Mouse (Mus musculus) neural tube, embryonic 12.5 days (tissue): ENCODE results near the gene Trim2. TPM values are rescaled to one million over a fixed set of nuclear protein-coding genes. Genes with fewer than 3 reads are reported as not detected.

Source experiments
- ATAC-seq: fragments of 200-750 bp; cut with Nextera tagmentation; 2 replicates; pipeline ENCODE4 v1.8.0; 2017; ENCODE audit warnings: low read depth, mild to moderate bottlenecking, moderate TSS enrichment, moderate library complexity; ENCODE audit not compliant: low FRiP score
- H3K27ac ChIP-seq: fragments of 300-500 bp; sonication (generic); 2 replicates; pipeline ENCODE4 v1.5.1; 2016
- H3K27me3 ChIP-seq: fragments of 300-500 bp; sonication (generic); replicated peaks from 2 replicates; pipeline ENCODE4 v1.6.1; 2016; ENCODE audit warnings: mild to moderate bottlenecking
- H3K36me3 ChIP-seq: fragments of 300-500 bp; sonication (generic); 2 replicates; pipeline ENCODE4 v1.6.1; 2016; ENCODE audit warnings: mild to moderate bottlenecking
- H3K4me1 ChIP-seq: fragments of 300-500 bp; sonication (generic); 2 replicates; pipeline ENCODE4 v1.6.1; 2016
- H3K4me2 ChIP-seq: fragments of 300-500 bp; sonication (generic); replicated peaks from 2 replicates; pipeline ENCODE4 v1.6.1; 2016; ENCODE audit warnings: mild to moderate bottlenecking
- H3K4me3 ChIP-seq: fragments of 300-500 bp; sonication (generic); 2 replicates; pipeline ENCODE4 v1.5.1; 2016
- H3K9ac ChIP-seq: fragments of 300-500 bp; sonication (generic); 2 replicates; pipeline ENCODE4 v1.6.1; 2016; ENCODE audit warnings: mild to moderate bottlenecking
- H3K9me3 ChIP-seq: fragments of 300-500 bp; sonication (generic); 2 replicates; pipeline ENCODE4 v1.6.1; 2016; ENCODE audit warnings: mild to moderate bottlenecking
- WGBS: fragments of 180-500 bp; shearing (Covaris S2); methylation state at CpG from one replicate; pipeline ENCODE4 v1.1.7; 2016; 5-methylcytosine and 5-hydroxymethylcytosine counted together
- polyA plus RNA-seq: library from polyadenylated mRNA; unstranded; fragments of >200 nt; fragmentation: Nextera tagmentation; extraction: Ambion mirVana; gene quantifications from 2 replicates; pipeline ENCODE4 v1.2.1, GENCODE M21; 2016

Trim2 gene
- polyA plus RNA-seq, 1 experiment from 2014 or later = 151 TPM

DNA sequence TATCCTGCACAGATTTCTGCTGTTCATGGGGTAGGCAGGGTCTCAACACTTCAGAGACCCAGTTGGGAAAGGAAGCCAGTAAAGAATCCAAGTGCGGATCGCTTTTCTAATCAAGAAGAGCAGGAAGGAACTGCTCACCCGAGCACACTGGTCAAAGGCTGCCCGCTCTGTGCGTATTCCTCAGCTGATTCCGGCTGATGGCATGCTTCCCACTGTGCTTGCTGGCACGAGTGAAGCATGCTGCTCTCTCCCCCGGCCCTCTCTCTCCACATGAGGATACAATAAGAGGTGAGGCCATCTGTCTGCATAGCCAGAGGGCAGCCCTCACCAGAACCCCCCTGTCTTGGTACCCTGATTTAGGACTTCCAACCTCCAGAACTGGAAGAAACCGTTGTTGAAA, 91.4 kb downstream of the Trim2 start:
- Histone ChIP-seq H3K4me2 (peak overlapping the region; percentile 36), H3K27me3 (no peaks in the 10 kb centered on the region), H3K36me3 (peaks cover 4% of the 10 kb centered on the region; the same call in 1 of the 2 replicates), H3K9ac (no peak overlapping the region), H3K27ac (no peak overlapping the region), H3K4me3 (no peak overlapping the region), H3K4me1 (peaks cover 71% of the 10 kb centered on the region), H3K9me3 (no peaks in the 10 kb centered on the region)
- 44% methylated on average over 9 of the region's 9 CpGs for WGBS
- peak; percentile 44; the same call in 1 of the 2 replicates for ATAC-seq

DNA sequence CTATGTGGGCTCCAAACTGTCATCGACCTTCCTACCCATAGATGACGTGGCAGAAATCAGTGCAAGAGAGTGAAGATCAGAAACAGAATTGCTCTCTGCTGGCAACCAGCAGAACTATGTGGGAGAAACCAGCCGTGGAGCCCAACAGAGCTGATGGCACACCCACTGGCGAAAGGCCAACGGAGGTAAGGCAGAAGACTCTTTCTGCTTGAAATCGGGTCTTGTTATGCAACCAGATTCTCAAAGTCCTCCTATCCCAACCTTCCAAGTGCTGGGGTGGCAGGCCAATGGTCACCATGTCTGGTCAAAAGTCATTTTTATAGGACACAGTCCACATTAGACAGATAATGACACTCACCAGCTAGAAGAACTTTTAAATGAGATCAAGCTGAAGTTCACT, 92.2 kb downstream of the Trim2 start:
- peaks cover 75% of the 10 kb centered on the region for H3K4me1 ChIP-seq
- no peaks in the 10 kb centered on the region for H3K27me3 ChIP-seq
- ATAC-seq = no peak
- no peak overlapping the region for H3K9ac ChIP-seq
- no peak overlapping the region for H3K27ac ChIP-seq
- peaks cover 11% of the 10 kb centered on the region for H3K36me3 ChIP-seq
- no peak overlapping the region for H3K4me3 ChIP-seq
- H3K4me2 ChIP-seq = peak overlapping the region; percentile 12; the same call in 1 of the 2 replicates
- no peaks in the 10 kb centered on the region for H3K9me3 ChIP-seq
- WGBS = 84% methylated on average over 6 of the region's 6 CpGs

DNA sequence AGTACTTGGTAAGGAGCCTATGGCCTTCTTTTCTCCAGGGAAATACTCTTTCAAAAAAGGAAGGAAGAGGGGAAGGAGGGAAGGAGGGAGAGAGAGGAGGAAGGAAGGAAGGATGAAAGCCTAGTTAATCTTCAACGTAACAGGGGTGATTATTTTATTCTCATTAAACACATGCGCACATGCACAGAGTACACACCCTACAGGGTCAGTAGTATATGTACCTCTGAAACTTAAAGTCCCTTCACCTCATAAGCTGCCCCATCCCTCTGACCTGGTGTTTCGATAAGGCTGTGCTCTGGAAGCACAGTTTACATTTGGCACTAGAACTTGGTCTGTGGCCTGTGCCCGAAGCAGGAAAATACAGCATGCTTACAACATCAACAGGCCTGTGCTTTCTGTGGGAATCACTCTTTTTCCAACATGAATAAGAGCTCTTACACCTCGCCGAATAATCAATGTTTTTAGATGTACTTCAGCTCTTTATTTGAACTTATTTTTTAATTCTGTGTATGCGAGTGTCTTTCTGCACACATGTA, 95.3 kb downstream of the Trim2 start:
- 71% methylated on average over 7 of the region's 7 CpGs for WGBS
- H3K27me3 ChIP-seq = no peaks in the 10 kb centered on the region
- ATAC-seq = no peak
- H3K27ac ChIP-seq = no peak overlapping the region
- H3K4me2 ChIP-seq = no peak overlapping the region
- H3K4me1 ChIP-seq = peaks cover 51% of the 10 kb centered on the region
- no peak overlapping the region for H3K9ac ChIP-seq
- H3K4me3 ChIP-seq = no peak overlapping the region
- H3K9me3 ChIP-seq = no peaks in the 10 kb centered on the region
- peaks cover 40% of the 10 kb centered on the region for H3K36me3 ChIP-seq

DNA sequence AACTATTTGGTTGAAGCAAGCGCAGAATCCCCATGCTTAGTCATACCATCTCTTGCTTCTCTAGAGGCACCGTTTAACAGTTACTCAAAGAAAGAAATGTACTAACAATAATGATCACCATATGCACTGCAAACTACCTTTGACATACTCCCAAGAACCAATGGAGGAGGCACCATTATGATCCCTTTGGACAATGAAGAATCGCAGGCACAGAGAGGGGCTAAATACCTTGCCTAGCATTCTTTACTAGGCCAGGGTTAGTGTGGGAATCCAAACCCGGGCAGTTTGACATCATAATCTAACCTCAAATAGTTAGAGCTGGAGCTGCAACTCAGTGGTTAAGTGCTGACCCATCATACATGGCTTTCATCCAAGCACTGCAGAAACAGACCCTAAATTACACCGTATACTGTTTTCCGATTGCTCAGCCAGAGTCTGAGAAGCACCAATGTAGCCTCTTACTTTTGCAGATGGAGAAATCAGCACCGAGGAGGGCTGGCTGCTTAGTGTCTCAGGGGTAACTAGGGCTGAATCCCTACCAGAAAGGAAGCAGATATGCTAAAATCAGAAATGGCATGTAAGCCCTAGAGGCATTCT, 97.7 kb downstream of the Trim2 start:
- Histone ChIP-seq H3K27ac (no peak overlapping the region), H3K4me3 (no peak overlapping the region), H3K36me3 (peaks cover 57% of the 10 kb centered on the region), H3K27me3 (no peaks in the 10 kb centered on the region), H3K9ac (no peak overlapping the region), H3K9me3 (no peaks in the 10 kb centered on the region), H3K4me1 (peaks cover 30% of the 10 kb centered on the region), H3K4me2 (no peak overlapping the region)
- ATAC-seq = no peak
- WGBS = 93% methylated on average over 7 of the region's 7 CpGs

DNA sequence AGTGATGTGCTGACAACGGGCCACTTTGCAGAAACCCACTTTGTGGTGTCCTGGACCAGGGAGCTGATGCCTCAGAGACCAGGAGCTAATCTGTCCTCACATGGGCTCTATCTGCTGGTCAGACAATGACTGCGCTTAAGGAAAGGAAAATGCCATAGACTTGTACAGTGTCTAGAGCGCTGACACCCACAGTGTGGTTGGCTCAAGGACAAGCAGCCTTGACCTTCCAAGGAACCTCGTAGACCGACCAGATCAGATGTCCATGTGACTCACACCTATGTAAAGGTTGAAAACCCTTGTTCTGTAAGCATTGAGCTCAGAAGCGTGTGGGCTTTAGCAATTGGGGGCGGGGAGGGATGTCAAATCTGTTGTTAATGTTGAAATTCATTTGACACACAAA, 98.2 kb downstream of the Trim2 start:
- Histone ChIP-seq H3K9ac (no peak overlapping the region), H3K9me3 (no peaks in the 10 kb centered on the region), H3K4me2 (no peak overlapping the region), H3K4me3 (no peak overlapping the region), H3K27ac (no peak overlapping the region), H3K27me3 (no peaks in the 10 kb centered on the region), H3K4me1 (peaks cover 30% of the 10 kb centered on the region), H3K36me3 (peaks cover 57% of the 10 kb centered on the region)
- ATAC-seq = no peak
- WGBS = 93% methylated on average over 7 of the region's 7 CpGs

DNA sequence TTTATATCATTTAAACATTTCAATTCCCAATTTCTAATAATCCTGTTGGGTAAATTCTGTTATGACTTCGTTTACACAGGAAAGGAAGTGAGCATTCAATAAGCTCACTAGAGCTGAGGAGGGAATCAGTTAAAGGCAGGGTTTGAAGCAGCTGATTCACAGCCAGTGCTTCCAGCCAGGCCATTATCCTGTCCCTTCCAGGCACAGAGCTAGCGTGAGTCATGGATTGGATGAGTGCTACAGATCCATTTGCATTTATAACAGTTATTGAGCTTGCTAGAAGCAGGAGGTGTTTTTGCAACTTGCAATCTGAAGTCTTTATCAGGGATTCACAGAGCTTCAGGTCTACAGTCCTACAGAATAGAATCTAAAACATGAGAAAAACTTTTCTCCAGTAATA, 99.3 kb downstream of the Trim2 start:
- H3K36me3 ChIP-seq = peaks cover 55% of the 10 kb centered on the region

DNA sequence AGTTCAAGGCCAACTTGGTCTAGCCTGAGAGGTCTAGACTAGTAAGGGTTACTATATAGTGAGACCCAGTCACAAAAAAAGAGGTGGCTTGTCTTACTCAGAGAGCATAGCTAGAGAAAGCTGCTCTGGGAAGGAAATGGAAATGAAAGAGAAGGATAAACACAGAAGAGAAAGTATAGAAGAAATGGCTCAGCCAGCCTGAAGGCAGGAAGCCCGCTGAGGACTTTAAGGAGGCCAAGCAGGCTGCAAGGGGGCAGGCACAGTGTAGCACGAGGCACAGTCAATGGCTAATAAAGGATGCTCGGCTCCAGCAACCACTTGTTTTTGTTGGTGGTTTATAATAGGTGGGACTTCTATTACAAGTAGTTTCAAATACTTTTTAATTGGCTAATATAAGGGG, 100.6 kb downstream of the Trim2 start:
- no peak overlapping the region for H3K4me3 ChIP-seq
- H3K4me1 ChIP-seq = peaks cover 19% of the 10 kb centered on the region
- H3K27me3 ChIP-seq = no peaks in the 10 kb centered on the region
- no peaks in the 10 kb centered on the region for H3K9me3 ChIP-seq
- H3K4me2 ChIP-seq = no peak overlapping the region
- H3K9ac ChIP-seq = no peak overlapping the region
- H3K27ac ChIP-seq = no peak overlapping the region
- 85% methylated on average over 3 of the region's 3 CpGs for WGBS
- no peak for ATAC-seq
- peaks cover 61% of the 10 kb centered on the region for H3K36me3 ChIP-seq

More for the DNA sequence above, 99.3 kb downstream of the Trim2 start:
- Histone ChIP-seq H3K27ac (no peak overlapping the region), H3K9me3 (no peaks in the 10 kb centered on the region), H3K9ac (no peak overlapping the region), H3K4me3 (no peak overlapping the region), H3K4me2 (no peak overlapping the region), H3K27me3 (no peaks in the 10 kb centered on the region), H3K4me1 (peaks cover 27% of the 10 kb centered on the region)
- no peak for ATAC-seq
- 54% methylated on average over 2 of the region's 2 CpGs for WGBS

DNA sequence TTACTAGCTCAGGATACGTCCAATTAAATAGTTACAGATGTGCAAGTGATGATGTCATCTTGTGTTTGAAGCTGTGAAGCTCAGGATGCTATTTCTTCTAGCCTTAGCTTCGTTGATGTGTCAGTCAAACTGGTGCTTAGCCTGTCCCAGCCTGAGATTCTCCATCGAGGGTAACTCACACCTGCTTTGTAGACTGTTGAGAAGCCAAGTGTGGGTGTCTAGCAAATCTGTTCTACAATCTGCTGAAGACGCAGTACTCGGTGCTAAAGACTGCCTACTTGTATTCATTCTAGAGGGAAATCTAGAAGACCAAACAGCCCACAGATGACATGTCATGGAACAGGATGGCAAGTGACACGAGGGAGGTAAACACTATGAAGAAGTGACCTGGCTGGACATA, 101.0 kb downstream of the Trim2 start:
- WGBS = 93% methylated on average over 6 of the region's 6 CpGs
- H3K27me3 ChIP-seq = no peaks in the 10 kb centered on the region
- no peaks in the 10 kb centered on the region for H3K9me3 ChIP-seq
- H3K36me3 ChIP-seq = peaks cover 61% of the 10 kb centered on the region
- peaks cover 17% of the 10 kb centered on the region for H3K4me1 ChIP-seq
- H3K4me2 ChIP-seq = no peak overlapping the region
- no peak for ATAC-seq
- no peak overlapping the region for H3K9ac ChIP-seq
- H3K4me3 ChIP-seq = no peak overlapping the region
- H3K27ac ChIP-seq = no peak overlapping the region

DNA sequence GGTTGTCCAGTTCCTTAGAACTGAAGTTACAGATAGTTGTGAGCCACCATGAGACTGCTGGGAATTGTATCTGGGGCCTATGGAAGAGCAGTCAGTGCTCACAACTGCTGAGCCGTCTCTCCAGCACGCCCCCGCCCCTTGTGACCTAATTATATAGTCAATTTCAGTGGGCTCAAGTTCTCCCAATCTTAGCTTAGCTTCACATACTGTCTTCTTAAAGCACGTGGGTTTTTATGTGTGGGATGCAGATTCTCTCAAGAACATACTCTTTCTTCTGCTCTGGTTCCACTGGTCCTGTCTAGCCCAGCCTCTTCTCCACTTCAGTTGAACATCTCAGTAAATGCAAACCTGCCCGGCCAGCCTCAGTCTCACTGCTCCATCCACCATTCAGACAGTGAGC, 102.0 kb downstream of the Trim2 start:
- peaks cover 56% of the 10 kb centered on the region for H3K36me3 ChIP-seq
- WGBS = 92% methylated on average over 5 of the region's 5 CpGs
- peaks cover 11% of the 10 kb centered on the region for H3K4me1 ChIP-seq
- H3K27me3 ChIP-seq = no peaks in the 10 kb centered on the region
- no peak for ATAC-seq
- no peak overlapping the region for H3K4me2 ChIP-seq
- H3K4me3 ChIP-seq = no peak overlapping the region
- no peak overlapping the region for H3K9ac ChIP-seq
- no peak overlapping the region for H3K27ac ChIP-seq
- H3K9me3 ChIP-seq = no peaks in the 10 kb centered on the region

DNA sequence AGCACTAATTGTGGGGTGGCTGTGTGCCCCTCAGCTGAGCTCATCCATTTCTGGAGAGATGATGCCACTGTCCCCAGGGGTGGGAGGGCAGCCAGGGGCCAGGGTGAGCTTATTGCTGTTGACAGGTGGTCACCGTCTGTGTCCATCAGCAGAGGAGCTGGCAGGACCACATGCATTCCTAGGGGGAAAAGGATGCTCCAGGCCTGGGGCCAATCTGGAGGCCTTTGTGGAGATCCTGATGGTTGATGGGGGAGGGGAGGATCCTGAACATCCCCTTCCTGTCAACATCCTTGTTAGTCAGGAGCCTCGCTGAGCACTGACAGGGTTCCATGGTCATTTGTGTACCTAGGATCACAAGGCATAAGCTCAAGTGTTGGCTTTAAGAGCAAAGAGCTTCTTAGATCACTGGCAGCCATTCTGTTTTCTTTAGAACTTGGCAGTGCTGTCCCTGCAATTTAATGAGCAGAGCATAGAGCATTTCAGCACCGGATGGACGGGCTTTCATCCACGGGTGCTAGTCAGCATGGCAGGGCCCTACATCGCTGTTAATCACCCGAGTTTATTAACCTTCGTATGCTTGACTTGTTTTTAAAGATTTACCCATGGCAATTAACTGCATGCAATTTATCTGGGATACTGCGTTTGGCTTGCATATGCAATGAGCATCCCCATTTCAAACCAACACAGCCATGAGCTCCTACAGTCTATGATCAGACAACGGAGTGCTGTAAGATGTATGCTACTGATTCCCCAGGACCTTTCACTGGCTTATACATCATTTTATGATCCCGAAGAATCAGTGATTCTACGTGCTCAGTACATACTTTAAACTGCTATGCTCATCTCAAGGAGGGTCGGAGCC, 105.9 kb downstream of the Trim2 start:
- no peaks in the 10 kb centered on the region for H3K9me3 ChIP-seq
- no peak overlapping the region for H3K4me3 ChIP-seq
- WGBS = 49% methylated on average over 13 of the region's 13 CpGs
- no peak overlapping the region for H3K27ac ChIP-seq
- ATAC-seq = peak; percentile 85
- H3K9ac ChIP-seq = no peak overlapping the region
- H3K27me3 ChIP-seq = no peaks in the 10 kb centered on the region
- no peak overlapping the region for H3K4me2 ChIP-seq
- H3K36me3 ChIP-seq = peaks cover 31% of the 10 kb centered on the region
- H3K4me1 ChIP-seq = peaks cover 6% of the 10 kb centered on the region; the same call in 1 of the 2 replicates

DNA sequence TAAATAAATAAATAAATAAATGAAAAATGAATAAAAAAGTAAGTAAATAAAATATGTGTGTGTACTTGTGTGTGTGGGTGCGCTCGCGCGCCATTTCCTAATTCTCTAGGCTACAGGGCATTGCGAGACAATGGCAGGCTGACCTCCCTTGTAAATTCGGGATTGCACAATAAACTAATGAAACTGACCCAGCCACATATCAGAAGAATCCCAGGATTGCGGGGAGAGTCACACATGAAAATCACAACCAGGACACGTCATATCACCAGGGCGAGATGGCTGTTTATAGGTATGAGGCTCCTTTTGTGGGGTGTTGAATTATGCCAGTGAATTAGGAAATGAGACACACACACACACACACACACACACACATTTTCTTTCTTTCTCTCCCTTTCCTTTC, 107.2 kb downstream of the Trim2 start:
- Histone ChIP-seq H3K4me1 (peaks cover 6% of the 10 kb centered on the region; the same call in 1 of the 2 replicates), H3K9ac (no peak overlapping the region), H3K4me2 (no peak overlapping the region), H3K9me3 (no peaks in the 10 kb centered on the region), H3K36me3 (peaks cover 23% of the 10 kb centered on the region), H3K27ac (no peak overlapping the region), H3K4me3 (no peak overlapping the region), H3K27me3 (no peaks in the 10 kb centered on the region)
- no peak for ATAC-seq
- WGBS = 90% methylated on average over 9 of the region's 9 CpGs

DNA sequence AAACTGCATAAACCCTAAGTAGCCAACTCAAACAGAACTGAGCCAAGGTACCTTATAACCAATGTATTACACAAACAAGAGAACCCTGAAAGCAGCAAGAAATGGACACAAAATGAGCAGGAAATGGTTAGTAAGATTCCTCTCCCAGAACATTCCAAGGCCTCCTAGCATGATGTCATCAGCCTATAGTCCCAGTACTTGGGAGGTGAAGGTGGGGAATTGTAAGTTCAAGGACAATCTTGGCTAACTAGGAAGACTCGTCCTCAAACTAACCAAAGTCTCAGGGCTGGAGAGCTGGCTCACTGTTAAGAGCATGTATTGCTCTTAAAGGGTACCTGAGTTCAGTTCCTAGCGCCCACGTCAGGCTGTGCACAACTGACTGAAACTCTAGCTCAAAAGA, 108.4 kb downstream of the Trim2 start:
- peaks cover 6% of the 10 kb centered on the region; the same call in 1 of the 2 replicates for H3K4me1 ChIP-seq
- peaks cover 31% of the 10 kb centered on the region for H3K36me3 ChIP-seq
- no peak overlapping the region for H3K27ac ChIP-seq
- no peak overlapping the region for H3K9ac ChIP-seq
- H3K9me3 ChIP-seq = no peaks in the 10 kb centered on the region
- ATAC-seq = no peak
- no peaks in the 10 kb centered on the region for H3K27me3 ChIP-seq
- H3K4me2 ChIP-seq = no peak overlapping the region
- 97% methylated on average over 3 of the region's 3 CpGs for WGBS
- no peak overlapping the region for H3K4me3 ChIP-seq
